Mouse (Mus musculus) heart, embryonic 11.5 days (tissue): ENCODE data around the gene Mki67. TPM values are rescaled to one million over a fixed set of nuclear protein-coding genes. Genes with fewer than 3 reads are reported as not detected.

Experiments used
- ATAC-seq: fragments of 200-750 bp; cut with Nextera tagmentation; replicated peaks from 2 replicates; pipeline ENCODE4 v1.8.0; 2017; ENCODE audit warnings: moderate library complexity; ENCODE audit not compliant: insufficient number of reproducible peaks, low FRiP score, low TSS enrichment
- H3K27ac ChIP-seq: fragments of 300-500 bp; sonication (generic); 2 replicates; pipeline ENCODE4 v1.5.1; 2014; ENCODE audit warnings: mild to moderate bottlenecking, low read depth, low read length
- H3K27me3 ChIP-seq: fragments of 300-500 bp; sonication (generic); 2 replicates; pipeline ENCODE4 v1.6.1; 2014; ENCODE audit warnings: mild to moderate bottlenecking, low read length, mixed read lengths; ENCODE audit not compliant: control insufficient read depth, insufficient read depth
- H3K36me3 ChIP-seq: fragments of 300-500 bp; sonication (generic); 2 replicates; pipeline ENCODE4 v1.6.1; 2014; ENCODE audit warnings: mild to moderate bottlenecking, low read length, moderate library complexity, mixed read lengths; ENCODE audit not compliant: control insufficient read depth, insufficient read depth
- H3K4me1 ChIP-seq: fragments of 300-500 bp; sonication (generic); 2 replicates; pipeline ENCODE4 v1.6.1; 2014; ENCODE audit warnings: low read length; ENCODE audit not compliant: control insufficient read depth, insufficient read depth
- H3K4me2 ChIP-seq: fragments of 300-500 bp; sonication (generic); 2 replicates; pipeline ENCODE4 v1.6.1; 2014; ENCODE audit warnings: mild to moderate bottlenecking, moderate library complexity
- H3K4me3 ChIP-seq: fragments of 300-500 bp; sonication (generic); 2 replicates; pipeline ENCODE4 v1.5.1; 2014; ENCODE audit warnings: low read depth, low read length
- H3K9ac ChIP-seq: fragments of 300-500 bp; sonication (generic); 2 replicates; pipeline ENCODE4 v1.6.1; 2014; ENCODE audit warnings: mild to moderate bottlenecking, low read depth, low read length, moderate library complexity
- H3K9me3 ChIP-seq: fragments of 300-500 bp; sonication (generic); replicated peaks from 2 replicates; pipeline ENCODE4 v1.6.1; 2016; ENCODE audit warnings: low read length; ENCODE audit not compliant: control insufficient read depth
- WGBS: fragments of 180-500 bp; shearing (Covaris S2); extraction: QIAGEN DNeasy Blood & Tissue Kit; methylation state at CpG from one replicate; pipeline ENCODE4 v1.1.7; 2014; ENCODE audit not compliant: insufficient replicate concordance; 5-methylcytosine and 5-hydroxymethylcytosine counted together
- polyA plus RNA-seq: library from polyadenylated mRNA; unstranded; fragments of >200 nt; fragmentation: Nextera tagmentation; extraction: Ambion mirVana; gene quantifications from 2 replicates; pipeline ENCODE4 v1.2.1, GENCODE M21; 2014

The Mki67 gene
- polyA plus RNA-seq, 1 experiment from 2014 or later = 52.6 TPM

DNA sequence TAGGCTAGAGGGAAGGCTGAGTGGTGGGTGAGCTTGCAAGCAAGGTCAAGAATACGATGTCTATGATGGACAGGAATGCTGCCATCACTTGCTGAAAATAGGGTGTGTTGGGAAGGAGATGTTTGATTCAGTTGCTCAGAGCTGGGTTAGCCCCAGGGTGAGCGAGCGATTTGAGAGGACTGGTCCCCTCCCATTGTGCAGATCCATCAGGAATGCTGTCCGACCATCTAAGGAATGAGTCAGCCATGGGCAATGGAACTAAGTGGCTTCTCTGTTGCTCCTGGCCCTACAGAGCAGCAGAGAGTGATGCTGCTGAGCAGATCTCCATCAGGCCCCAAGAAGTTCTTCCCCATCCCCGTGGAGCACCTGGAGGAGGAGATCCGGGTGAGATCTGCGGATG is 62.6 kb downstream of the Mki67 start:
- 75% methylated on average over 7 of the region's 7 CpGs for WGBS
- Histone ChIP-seq H3K9ac (no peak overlapping the region), H3K4me2 (no peak overlapping the region), H3K27ac (no peak overlapping the region), H3K9me3 (no peaks in the 10 kb centered on the region), H3K36me3 (no peaks in the 10 kb centered on the region), H3K27me3 (no peaks in the 10 kb centered on the region; the same call in 1 of the 2 replicates), H3K4me1 (no peaks in the 10 kb centered on the region), H3K4me3 (no peak overlapping the region)
- ATAC-seq = no peak

DNA sequence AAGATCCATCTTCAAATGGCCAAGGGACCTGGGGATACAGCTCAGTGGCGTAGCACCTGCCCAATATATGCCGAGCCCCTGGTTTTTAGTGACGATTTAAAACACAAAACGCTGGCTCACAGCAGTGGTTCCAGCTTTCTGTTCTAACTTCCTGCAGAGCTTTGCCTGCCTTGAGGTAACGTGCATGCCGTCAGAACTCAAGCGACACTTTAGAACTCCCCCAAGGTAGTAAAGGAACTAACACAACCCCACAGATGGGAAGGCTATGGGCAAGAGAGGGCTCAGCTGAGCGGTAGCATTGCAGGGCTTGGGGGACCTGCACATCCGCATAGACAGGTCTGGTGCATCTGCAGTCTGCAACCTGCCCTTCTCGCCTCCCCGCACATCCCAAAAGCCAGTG is 63.4 kb downstream of the Mki67 start:
- Histone ChIP-seq H3K4me2 (no peak overlapping the region), H3K9me3 (no peaks in the 10 kb centered on the region), H3K4me1 (no peaks in the 10 kb centered on the region), H3K36me3 (no peaks in the 10 kb centered on the region), H3K4me3 (no peak overlapping the region), H3K9ac (no peak overlapping the region), H3K27me3 (no peaks in the 10 kb centered on the region; the same call in 1 of the 2 replicates), H3K27ac (no peak overlapping the region)
- WGBS = 76% methylated on average over 11 of the region's 11 CpGs
- no peak for ATAC-seq

DNA sequence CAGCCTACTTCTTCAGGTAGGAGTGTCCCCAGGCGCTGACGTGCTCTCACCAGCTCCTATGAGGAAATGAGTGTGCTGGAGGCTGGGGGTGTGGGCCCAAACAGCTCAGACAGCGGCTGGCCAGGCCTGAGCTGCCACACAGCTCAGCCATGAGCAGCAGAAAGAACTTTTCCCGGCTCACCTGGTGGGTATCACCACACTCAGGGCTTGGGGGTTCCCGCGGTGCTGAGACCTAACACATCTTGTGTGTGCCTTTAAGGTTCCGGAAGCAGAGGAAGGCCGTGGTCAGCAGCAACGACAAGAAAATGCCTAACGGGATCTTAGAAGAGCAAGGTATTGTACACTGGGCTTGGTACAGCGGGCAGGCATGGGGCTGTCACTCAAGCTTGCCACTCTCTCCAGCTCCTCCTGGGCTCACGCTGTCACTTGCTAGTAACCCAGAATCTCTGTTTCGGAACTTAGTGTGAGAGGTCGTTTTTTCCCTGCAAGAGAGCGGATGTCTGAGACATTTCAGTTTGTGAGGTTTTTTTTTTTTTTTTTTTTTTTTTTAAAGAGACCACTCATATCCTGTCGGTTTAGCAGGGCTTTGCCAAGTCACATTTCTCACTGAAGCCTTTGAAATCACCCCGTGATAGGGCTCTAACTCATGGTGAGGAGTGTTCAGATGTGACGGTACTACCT is 64.2 kb downstream of the Mki67 start:
- no peak overlapping the region for H3K27ac ChIP-seq
- H3K36me3 ChIP-seq = no peaks in the 10 kb centered on the region
- no peak overlapping the region for H3K4me3 ChIP-seq
- ATAC-seq = no peak
- no peaks in the 10 kb centered on the region; the same call in 1 of the 2 replicates for H3K27me3 ChIP-seq
- no peaks in the 10 kb centered on the region for H3K4me1 ChIP-seq
- WGBS = 60% methylated on average over 18 of the region's 18 CpGs
- H3K9me3 ChIP-seq = no peaks in the 10 kb centered on the region
- H3K9ac ChIP-seq = no peak overlapping the region
- H3K4me2 ChIP-seq = no peak overlapping the region

DNA sequence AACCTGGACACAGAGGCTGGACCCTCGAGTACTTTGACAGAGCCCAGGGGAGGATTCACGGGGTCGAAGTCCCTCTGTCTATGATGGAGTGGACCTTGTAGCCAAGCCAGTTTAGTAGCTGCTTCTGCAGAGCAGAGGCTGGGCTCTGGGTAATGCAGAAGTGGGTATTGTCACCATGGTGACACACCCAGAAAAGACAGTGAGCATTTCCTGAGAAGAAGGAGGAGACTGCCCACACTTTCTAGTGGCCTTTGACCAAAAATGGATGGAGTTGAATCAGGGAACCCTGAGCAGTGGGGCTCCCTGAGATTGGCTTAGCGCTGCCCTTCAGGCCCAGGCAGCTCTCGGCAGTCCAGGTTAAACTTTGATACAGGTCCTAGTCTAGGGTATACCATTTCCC is 66.1 kb downstream of the Mki67 start:
- H3K27ac ChIP-seq = no peak overlapping the region
- no peak for ATAC-seq
- WGBS = 79% methylated on average over 5 of the region's 5 CpGs

DNA sequence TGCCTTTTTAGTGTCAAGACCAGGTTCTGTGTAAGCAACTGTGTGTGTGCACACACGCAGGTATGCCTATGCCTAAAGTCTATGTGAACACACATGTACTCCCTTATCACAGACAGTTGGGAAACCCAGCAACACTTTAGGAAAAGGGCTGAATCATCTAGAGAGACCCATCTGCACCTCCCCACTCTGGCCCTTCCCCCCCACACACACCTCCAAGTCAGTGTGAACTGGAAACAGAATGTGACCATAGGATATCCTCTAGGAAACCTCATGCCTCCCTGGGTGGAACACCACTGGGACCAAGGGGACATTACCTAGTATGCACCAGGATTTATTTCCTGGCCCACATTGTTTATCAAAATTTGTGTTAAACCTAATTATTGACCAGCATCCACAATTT is 66.9 kb downstream of the Mki67 start:
- no peak for ATAC-seq
- H3K4me1 ChIP-seq = no peaks in the 10 kb centered on the region
- WGBS = 93% methylated on average over 1 of the region's 1 CpGs

More for the DNA sequence above, 66.1 kb downstream of the Mki67 start:
- Histone ChIP-seq H3K4me2 (no peak overlapping the region), H3K4me3 (no peak overlapping the region), H3K36me3 (no peaks in the 10 kb centered on the region), H3K4me1 (no peaks in the 10 kb centered on the region), H3K27me3 (no peaks in the 10 kb centered on the region; the same call in 1 of the 2 replicates), H3K9ac (no peak overlapping the region), H3K9me3 (no peaks in the 10 kb centered on the region)

DNA sequence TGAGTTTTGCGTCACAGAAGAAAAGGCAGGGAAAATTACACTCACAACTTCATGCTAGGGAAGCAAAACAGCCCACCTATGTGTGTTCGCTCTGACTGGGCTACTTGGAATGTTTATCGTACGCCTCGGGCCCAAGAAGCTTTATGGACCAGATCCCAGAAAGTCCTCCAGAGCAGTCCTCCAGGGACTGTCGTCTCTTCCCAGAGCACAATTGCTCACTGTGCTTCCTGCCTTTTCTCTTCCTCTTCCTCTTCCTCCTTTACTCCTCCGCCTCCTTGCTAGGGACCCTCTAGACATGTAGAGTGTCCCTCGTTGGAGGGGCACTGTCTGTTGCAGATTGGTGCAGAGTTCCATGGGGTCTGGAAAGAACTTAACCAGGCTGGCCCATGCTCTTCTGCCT is 67.3 kb downstream of the Mki67 start:
- Histone ChIP-seq H3K27me3 (no peaks in the 10 kb centered on the region; the same call in 1 of the 2 replicates), H3K4me1 (no peaks in the 10 kb centered on the region), H3K36me3 (no peaks in the 10 kb centered on the region), H3K9me3 (no peaks in the 10 kb centered on the region), H3K27ac (no peak overlapping the region), H3K4me2 (no peak overlapping the region), H3K9ac (no peak overlapping the region), H3K4me3 (no peak overlapping the region)
- no peak for ATAC-seq
- 81% methylated on average over 8 of the region's 8 CpGs for WGBS

More for the DNA sequence above, 66.9 kb downstream of the Mki67 start:
- Histone ChIP-seq H3K27ac (no peak overlapping the region), H3K4me2 (no peak overlapping the region), H3K9me3 (no peaks in the 10 kb centered on the region), H3K36me3 (no peaks in the 10 kb centered on the region), H3K4me3 (no peak overlapping the region), H3K9ac (no peak overlapping the region), H3K27me3 (no peaks in the 10 kb centered on the region; the same call in 1 of the 2 replicates)

DNA sequence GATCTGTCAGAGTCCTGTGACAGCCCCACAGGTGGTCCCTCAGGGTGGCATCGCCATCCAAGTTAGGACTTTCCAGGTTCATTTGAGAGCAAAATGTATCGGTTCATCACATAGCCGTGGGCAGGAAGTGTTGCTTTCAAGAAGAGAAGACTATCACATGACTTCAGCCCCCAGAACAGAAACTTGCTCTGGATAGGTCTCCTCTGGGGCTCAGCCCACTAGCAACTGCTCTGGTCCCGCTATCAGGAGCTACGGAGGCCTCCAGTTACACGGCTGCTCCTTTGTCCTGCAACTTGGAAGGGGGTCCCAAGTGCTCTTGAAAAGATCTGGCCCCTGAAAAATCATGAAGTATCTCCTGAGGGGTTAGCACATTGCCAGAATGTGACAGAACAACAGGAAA is 69.2 kb downstream of the Mki67 start:
- H3K4me1 ChIP-seq = no peaks in the 10 kb centered on the region
- ATAC-seq = no peak
- no peaks in the 10 kb centered on the region for H3K27me3 ChIP-seq
- 72% methylated on average over 6 of the region's 6 CpGs for WGBS
- H3K4me2 ChIP-seq = no peak overlapping the region
- no peak overlapping the region for H3K27ac ChIP-seq
- H3K4me3 ChIP-seq = no peak overlapping the region
- H3K36me3 ChIP-seq = no peaks in the 10 kb centered on the region
- H3K9ac ChIP-seq = no peak overlapping the region
- H3K9me3 ChIP-seq = no peaks in the 10 kb centered on the region

DNA sequence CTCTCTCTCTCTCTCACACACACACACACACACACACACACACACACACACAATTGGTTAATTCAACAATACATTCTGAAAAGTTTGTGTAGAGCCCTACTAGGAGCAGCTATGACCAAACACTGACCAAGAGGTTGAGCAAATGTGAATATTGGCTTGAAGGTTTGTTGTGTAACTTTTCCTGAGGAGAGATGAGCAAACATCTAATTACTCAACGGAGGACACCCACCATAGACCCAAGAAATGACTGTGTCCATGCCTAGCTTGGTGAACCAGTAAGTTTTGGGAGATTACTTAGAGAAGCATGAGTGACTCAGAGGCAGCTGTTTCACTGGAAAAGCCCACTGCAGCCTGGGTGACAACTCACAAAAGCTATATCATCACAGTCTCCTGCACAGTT is 71.7 kb downstream of the Mki67 start:
- Histone ChIP-seq H3K4me3 (no peak overlapping the region), H3K27ac (no peak overlapping the region), H3K9me3 (no peaks in the 10 kb centered on the region), H3K36me3 (no peaks in the 10 kb centered on the region), H3K27me3 (no peaks in the 10 kb centered on the region), H3K4me2 (no peak overlapping the region), H3K4me1 (no peaks in the 10 kb centered on the region), H3K9ac (no peak overlapping the region)
- WGBS = 67% methylated on average over 1 of the region's 1 CpGs
- no peak for ATAC-seq
